Mouse (Mus musculus) layer of hippocampus, postnatal 14 days (tissue): Measurements from ENCODE around the gene Gdpd3. TPM values are rescaled to one million over a fixed set of nuclear protein-coding genes. Genes with fewer than 3 reads are reported as not detected.

Source experiments
- DNase-seq, 2 experiments: peaks; one replicate each; pipeline ENCODE4 v3.0.0; 2021 to 2022; ENCODE audit warnings: low spot score in 2 of 2, mixed read lengths in 1 of 2
- total RNA-seq, 2 experiments: library from RNA; stranded (reverse); gene quantifications; 2 replicates each; pipeline ENCODE4 v1.2.3; 2021

Gene Gdpd3
- total RNA-seq, 2 experiments from 2014 or later, result 2.2 to 2.5 TPM

- DNase-seq, result no peak
Measured at GRCm38 (mm10) chr7:126802134-126802889, 36.2 kb downstream of the Gdpd3 start.

GRCm38 (mm10) chr7:126803181-126803580, 37.0 kb downstream of the Gdpd3 start:
- no peak for DNase-seq

- no peak for DNase-seq
Measured at GRCm38 (mm10) chr7:126803751-126804150, 37.6 kb downstream of the Gdpd3 start.

GRCm38 (mm10) chr7:126806956-126807355, 40.8 kb downstream of the Gdpd3 start:
- no peak for DNase-seq

GRCm38 (mm10) chr7:126807405-126807804, 41.3 kb downstream of the Gdpd3 start:
- no peak for DNase-seq

GRCm38 (mm10) chr7:126808703-126809455, 42.7 kb downstream of the Gdpd3 start:
- peak; percentile 85 to 91 for DNase-seq

GRCm38 (mm10) chr7:126809723-126810369, 43.7 kb downstream of the Gdpd3 start:
- DNase-seq, result no peak

- DNase-seq, result no peak
Measured at GRCm38 (mm10) chr7:126815726-126816222, 49.6 kb downstream of the Gdpd3 start.

GRCm38 (mm10) chr7:126816494-126816893, 50.4 kb downstream of the Gdpd3 start:
- no peak for DNase-seq

- DNase-seq, result no peak
Measured at GRCm38 (mm10) chr7:126817595-126817994, 51.5 kb downstream of the Gdpd3 start.

GRCm38 (mm10) chr7:126818818-126819217, 52.7 kb downstream of the Gdpd3 start:
- DNase-seq, result no peak

- peak; percentile 80 for DNase-seq
Measured at GRCm38 (mm10) chr7:126821835-126822511, 55.8 kb downstream of the Gdpd3 start.

GRCm38 (mm10) chr7:126822741-126823140, 56.6 kb downstream of the Gdpd3 start:
- DNase-seq, result no peak

GRCm38 (mm10) chr7:126823202-126823711, 57.1 kb downstream of the Gdpd3 start:
- no peak for DNase-seq

- no peak for DNase-seq
Measured at GRCm38 (mm10) chr7:126823940-126824339, 57.8 kb downstream of the Gdpd3 start.

Other genes with a start within 250 kb of the Gdpd3 start
- 100 to 1,000 TPM; 182 to 189 TPM for gene Eif3c, start 199.9 kb upstream of the Gdpd3 start, total RNA-seq
- gene Apobr, start 181.4 kb upstream of the Gdpd3 start, total RNA-seq, result 1 to 10 TPM in 1 of 2 experiments, under 1 TPM in 1; 0.39 to 1.1 TPM
- gene Cln3, start 180.5 kb upstream of the Gdpd3 start, total RNA-seq, result 10 to 100 TPM; 24.3 to 28.3 TPM
- not detected for gene Il27, start 171.4 kb upstream of the Gdpd3 start, total RNA-seq
- 1 to 10 TPM; 4.2 to 4.4 TPM for gene Nupr1, start 135.5 kb upstream of the Gdpd3 start, total RNA-seq
- gene Sgf29, start 117.0 kb upstream of the Gdpd3 start, total RNA-seq, result 10 to 100 TPM; 31.2 to 32.9 TPM
- 10 to 100 TPM; 10.7 to 16.5 TPM for gene Sult1a1, start 89.9 kb upstream of the Gdpd3 start, total RNA-seq
- 100 to 1,000 TPM; 119 to 129 TPM for gene Bola2, start 70.9 kb upstream of the Gdpd3 start, total RNA-seq
- 10 to 100 TPM; 16.2 to 19.8 TPM for gene Slx1b, start 70.5 kb upstream of the Gdpd3 start, total RNA-seq
- gene Coro1a, start 58.5 kb upstream of the Gdpd3 start, total RNA-seq, result 100 to 1,000 TPM; 131 to 141 TPM
- 100 to 1,000 TPM; 137 to 142 TPM for gene Mapk3, start 6.7 kb upstream of the Gdpd3 start, total RNA-seq
- 100 to 1,000 TPM; 195 to 196 TPM for gene Ypel3, start 10.6 kb downstream of the Gdpd3 start, total RNA-seq
- under 1 TPM; 0.53 to 0.57 TPM for gene Tbx6, start 15.1 kb downstream of the Gdpd3 start, total RNA-seq
- 10 to 100 TPM; 49.0 to 51.8 TPM for gene Ppp4c, start 26.2 kb downstream of the Gdpd3 start, total RNA-seq
- 100 to 1,000 TPM; 109 to 112 TPM for gene Fam57b, start 31.3 kb downstream of the Gdpd3 start, total RNA-seq
- gene 4930451I11Rik, start 65.3 kb downstream of the Gdpd3 start, total RNA-seq, result not detected
- gene Doc2a, start 81.1 kb downstream of the Gdpd3 start, total RNA-seq, result 10 to 100 TPM; 22.8 to 25.8 TPM
- gene Hirip3, start 95.6 kb downstream of the Gdpd3 start, total RNA-seq, result 10 to 100 TPM; 27.6 to 34.7 TPM
- gene Ino80e, start 96.0 kb downstream of the Gdpd3 start, total RNA-seq, result 10 to 100 TPM; 46.1 to 50.1 TPM
- gene Taok2, start 118.4 kb downstream of the Gdpd3 start, total RNA-seq, result 100 to 1,000 TPM; 141 to 147 TPM
- gene Tmem219, start 156.6 kb downstream of the Gdpd3 start, total RNA-seq, result 10 to 100 TPM; 25.2 to 27.5 TPM
- gene Kctd13, start 162.5 kb downstream of the Gdpd3 start, total RNA-seq, result 100 to 1,000 TPM; 140 to 145 TPM
- 10 to 100 TPM; 35.2 to 38.6 TPM for gene Asphd1, start 183.2 kb downstream of the Gdpd3 start, total RNA-seq
- 100 to 1,000 TPM; 316 to 335 TPM for gene Sez6l2, start 184.2 kb downstream of the Gdpd3 start, total RNA-seq
- gene Cdipt, start 209.6 kb downstream of the Gdpd3 start, total RNA-seq, result 100 to 1,000 TPM; 159 to 165 TPM
- under 1 TPM; 0.30 to 0.79 TPM for gene Cdiptos, start 209.8 kb downstream of the Gdpd3 start, total RNA-seq
- gene Mvp, start 248.3 kb downstream of the Gdpd3 start, total RNA-seq, result 1 to 10 TPM; 5.8 to 6.3 TPM